Mouse (Mus musculus) forebrain, postnatal 0 days (tissue): Measurements from ENCODE around the gene Pip5kl1. TPM values are rescaled to one million over a fixed set of nuclear protein-coding genes. Genes with fewer than 3 reads are reported as not detected.
A peak's percentile ranks its signal among the peaks of the same experiment; 100 is the strongest.

Experiments
- ATAC-seq: fragments of 200-750 bp; cut with Nextera tagmentation; 2 replicates; pipeline ENCODE4 v1.8.0; 2017; ENCODE audit warnings: mild to moderate bottlenecking, moderate library complexity
- DNase-seq: peaks from one replicate; pipeline ENCODE4 v3.0.0-alpha.2; 2015
- H3K27ac ChIP-seq: fragments of 300-500 bp; sonication (generic); 2 replicates; pipeline ENCODE4 v1.5.1; 2014; ENCODE audit warnings: low read depth, mild to moderate bottlenecking, antibody characterized with exemption, low read length, moderate library complexity, mixed read lengths
- H3K27me3 ChIP-seq: fragments of 300-500 bp; sonication (generic); 2 replicates; pipeline ENCODE4 v1.6.1; 2014; ENCODE audit warnings: mild to moderate bottlenecking, low read length, mixed read lengths; ENCODE audit not compliant: insufficient read depth
- H3K36me3 ChIP-seq: fragments of 300-500 bp; sonication (generic); 2 replicates; pipeline ENCODE4 v1.6.1; 2014; ENCODE audit warnings: mild to moderate bottlenecking, moderate library complexity; ENCODE audit not compliant: insufficient read depth
- H3K4me1 ChIP-seq: fragments of 300-500 bp; sonication (generic); 2 replicates; pipeline ENCODE4 v1.6.1; 2014; ENCODE audit warnings: antibody characterized with exemption; ENCODE audit not compliant: insufficient read depth
- H3K4me2 ChIP-seq: fragments of 300-500 bp; sonication (generic); 2 replicates; pipeline ENCODE4 v1.6.1; 2014; ENCODE audit warnings: low read depth, mild to moderate bottlenecking, moderate library complexity
- H3K4me3 ChIP-seq: fragments of 300-500 bp; sonication (generic); 2 replicates; pipeline ENCODE4 v1.5.1; 2014; ENCODE audit warnings: low read depth, low read length, mixed read lengths
- H3K9ac ChIP-seq: fragments of 300-500 bp; sonication (generic); 2 replicates; pipeline ENCODE4 v1.6.1; 2014; ENCODE audit warnings: mild to moderate bottlenecking
- H3K9me3 ChIP-seq: fragments of 300-500 bp; sonication (generic); 2 replicates; pipeline ENCODE4 v1.6.1; 2016; ENCODE audit warnings: low read length
- CTCF ChIP-seq: sonication (generic); IDR thresholded peaks from 2 replicates; pipeline ENCODE4 v1.5.1; 2016; ENCODE audit warnings: antibody characterized with exemption, control low read depth, low read depth
- WGBS: fragments of 180-500 bp; shearing (Covaris S2); extraction: QIAGEN DNeasy Blood & Tissue Kit; methylation state at CpG from one replicate; pipeline ENCODE4 v1.1.7; 2014; 5-methylcytosine and 5-hydroxymethylcytosine counted together
- polyA plus RNA-seq: library from polyadenylated mRNA; unstranded; fragments of >200 nt; fragmentation: Nextera tagmentation; extraction: Ambion mirVana; gene quantifications from 2 replicates; pipeline ENCODE4 v1.2.1, GENCODE M21; 2015
- total RNA-seq: library from RNA; depleted of rRNA; stranded (reverse); fragments of >200 nt; gene quantifications from 2 replicates; pipeline ENCODE4 v1.2.3, GENCODE M21; 2014

Pip5kl1 gene
- total and polyA plus RNA-seq, 2 experiments from 2014 or later, result 8.2 to 11.8 TPM

GRCm38 (mm10) chr2:32538461-32538860 is 36.1 kb upstream of the Pip5kl1 start:
- H3K36me3 ChIP-seq, result no peaks in the 10 kb centered on the region
- no peak for TF ChIP-seq CTCF
- H3K9ac ChIP-seq, result 0 out of 2 replicates have a peak overlapping the region, but pooled peaks have one; percentile 10
- no peaks in the 10 kb centered on the region for H3K27me3 ChIP-seq
- H3K4me1 ChIP-seq, result peaks cover 25% of the 10 kb centered on the region
- H3K4me3 ChIP-seq, result 0 out of 2 replicates have a peak overlapping the region, but pooled peaks have one; percentile 9
- no peaks in the 10 kb centered on the region for H3K9me3 ChIP-seq
- H3K4me2 ChIP-seq, result peak overlapping the region; percentile 76
- WGBS, result 53% methylated on average over 4 of the region's 4 CpGs
- no peak overlapping the region for H3K27ac ChIP-seq
- DNase-seq (peak; percentile 8), ATAC-seq (no peak)

DNA sequence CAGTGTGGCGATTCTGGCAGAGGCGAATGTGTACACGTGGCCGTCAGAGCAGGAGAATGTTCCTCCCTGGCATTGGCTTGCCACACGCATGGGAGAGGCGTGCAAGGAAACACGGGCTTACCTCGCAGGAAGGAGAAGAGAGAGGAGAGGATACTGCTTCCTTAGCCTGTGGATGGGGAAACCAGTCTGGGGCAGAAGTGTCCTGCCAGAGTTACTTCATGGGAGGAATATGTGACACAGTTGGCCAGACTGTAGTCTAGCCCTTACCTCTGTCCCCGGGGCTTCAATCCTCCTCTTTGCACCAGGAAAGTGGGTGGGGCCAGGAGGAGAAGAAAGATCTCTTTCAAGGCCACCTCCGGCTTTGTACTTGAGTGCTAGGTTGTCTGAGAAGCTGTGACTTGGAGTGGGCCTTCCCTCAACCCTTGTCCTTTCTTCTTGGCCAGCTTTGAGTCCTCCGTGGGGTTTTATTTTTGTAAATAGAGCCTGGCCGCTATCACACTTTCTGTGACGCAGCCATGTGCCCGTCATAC is 35.1 kb upstream of the Pip5kl1 start:
- 73% methylated on average over 14 of the region's 14 CpGs for WGBS
- H3K9ac ChIP-seq, result no peak overlapping the region
- no peak for TF ChIP-seq CTCF
- H3K4me1 ChIP-seq, result peaks cover 22% of the 10 kb centered on the region
- no peak overlapping the region for H3K4me2 ChIP-seq
- no peaks in the 10 kb centered on the region for H3K9me3 ChIP-seq
- H3K36me3 ChIP-seq, result no peaks in the 10 kb centered on the region
- ATAC-seq, result no peak
- no peak overlapping the region for H3K27ac ChIP-seq
- no peak for DNase-seq
- no peaks in the 10 kb centered on the region for H3K27me3 ChIP-seq
- H3K4me3 ChIP-seq, result no peak overlapping the region

DNA sequence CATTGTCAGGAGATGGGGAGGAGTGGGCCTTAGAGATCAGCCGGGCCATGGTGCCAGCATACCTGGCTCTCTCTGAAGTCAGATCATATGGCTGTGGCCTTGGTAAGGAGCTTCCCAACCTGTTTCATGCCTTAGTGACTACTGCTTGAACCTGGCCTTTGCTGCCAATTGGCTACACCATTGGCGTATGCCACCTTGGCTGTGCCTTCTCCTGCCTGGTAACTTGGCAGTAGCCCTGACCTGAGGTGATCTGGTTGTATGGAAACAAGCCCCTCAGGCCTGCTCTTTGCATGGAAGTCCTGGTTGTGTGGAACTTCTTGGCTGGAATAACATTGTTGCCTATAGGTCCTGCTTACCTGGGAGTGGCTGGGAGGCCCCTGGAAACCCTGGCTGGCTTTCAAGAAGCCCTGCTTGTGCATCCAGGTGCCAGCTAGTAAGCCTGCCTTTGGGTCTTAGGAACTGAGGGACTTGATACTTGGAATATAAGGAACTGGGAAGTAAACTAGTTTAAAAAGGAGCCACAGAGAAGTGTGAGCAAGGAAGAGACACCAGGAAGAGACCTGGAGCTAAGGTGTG is 33.2 kb upstream of the Pip5kl1 start:
- Histone ChIP-seq H3K27me3 (no peaks in the 10 kb centered on the region), H3K4me1 (peaks cover 17% of the 10 kb centered on the region), H3K9me3 (no peaks in the 10 kb centered on the region), H3K27ac (no peak overlapping the region), H3K4me2 (no peak overlapping the region), H3K4me3 (no peak overlapping the region), H3K36me3 (no peaks in the 10 kb centered on the region), H3K9ac (no peak overlapping the region)
- TF ChIP-seq CTCF, result no peak
- 88% methylated on average over 2 of the region's 2 CpGs for WGBS
- ATAC-seq (no peak), DNase-seq (no peak)

DNA sequence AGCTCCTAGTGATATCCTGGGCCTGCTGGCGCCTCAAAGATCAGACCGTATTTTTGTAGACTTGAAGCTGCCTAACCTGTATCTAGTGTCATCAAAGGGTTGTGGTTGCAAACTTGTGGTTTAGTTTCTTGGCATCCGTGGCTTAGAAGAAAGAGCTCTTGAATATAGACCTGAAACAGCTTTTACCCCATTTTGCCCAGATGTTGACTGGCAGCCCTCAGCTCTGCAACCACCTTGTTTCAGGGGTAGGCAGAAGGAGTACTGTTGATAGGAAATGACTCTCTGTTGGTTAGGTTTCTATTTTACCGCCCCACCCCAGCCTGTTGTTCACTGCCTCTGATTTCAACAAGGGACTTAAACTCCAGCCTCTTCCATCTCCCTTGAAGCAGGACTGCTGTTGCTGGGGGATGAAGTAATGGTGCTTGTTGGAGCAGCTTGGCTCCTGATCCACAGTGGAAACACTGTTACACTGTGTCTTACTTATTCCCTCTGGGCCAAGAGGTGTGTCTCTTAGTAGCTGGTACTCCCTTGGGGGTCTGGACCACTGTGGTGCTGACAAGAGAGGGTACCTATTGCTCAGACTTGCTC is 32.5 kb upstream of the Pip5kl1 start:
- WGBS, result 96% methylated on average over 4 of the region's 4 CpGs
- no peak for TF ChIP-seq CTCF
- no peak for ATAC-seq
- H3K27me3 ChIP-seq, result no peaks in the 10 kb centered on the region
- no peak overlapping the region for H3K4me2 ChIP-seq
- no peak overlapping the region for H3K4me3 ChIP-seq
- no peak overlapping the region for H3K9ac ChIP-seq
- H3K9me3 ChIP-seq, result no peaks in the 10 kb centered on the region
- DNase-seq, result no peak
- H3K27ac ChIP-seq, result no peak overlapping the region
- H3K4me1 ChIP-seq, result peaks cover 14% of the 10 kb centered on the region
- H3K36me3 ChIP-seq, result no peaks in the 10 kb centered on the region

- WGBS, result 64% methylated on average over 3 of the region's 3 CpGs
- DNase-seq (peak; percentile 29), ATAC-seq (no peak)
- Histone ChIP-seq H3K9ac (no peak overlapping the region), H3K4me1 (peaks cover 7% of the 10 kb centered on the region), H3K27me3 (no peaks in the 10 kb centered on the region), H3K4me3 (no peak overlapping the region), H3K4me2 (no peak overlapping the region), H3K9me3 (no peaks in the 10 kb centered on the region), H3K36me3 (no peaks in the 10 kb centered on the region), H3K27ac (no peak overlapping the region)
- TF ChIP-seq CTCF, result no peak
Measured at GRCm38 (mm10) chr2:32543031-32543449, 31.6 kb upstream of the Pip5kl1 start.

DNA sequence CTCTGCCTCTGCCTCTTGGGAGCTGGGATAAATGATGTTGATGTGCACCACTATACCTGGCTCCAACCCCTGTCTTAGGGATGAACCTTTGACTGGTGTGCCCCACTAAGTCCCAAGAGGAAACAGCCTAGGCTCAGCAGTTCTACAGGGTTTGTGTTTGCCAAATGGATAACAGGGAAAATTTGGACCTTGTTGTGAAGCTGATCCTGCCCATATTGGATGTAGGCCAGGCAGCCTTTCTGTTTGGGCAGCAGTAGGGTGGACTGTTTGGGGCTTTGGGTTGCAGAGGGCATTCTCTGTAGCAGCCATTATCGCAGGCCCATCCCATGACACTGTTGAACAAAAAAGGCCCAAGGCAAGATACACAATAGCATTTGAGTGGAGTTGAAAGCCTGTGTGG is 27.6 kb upstream of the Pip5kl1 start:
- Histone ChIP-seq H3K27ac (no peak overlapping the region), H3K4me1 (no peaks in the 10 kb centered on the region), H3K27me3 (no peaks in the 10 kb centered on the region), H3K9ac (no peak overlapping the region), H3K9me3 (no peaks in the 10 kb centered on the region), H3K4me3 (no peak overlapping the region), H3K36me3 (no peaks in the 10 kb centered on the region), H3K4me2 (no peak overlapping the region)
- DNase-seq (no peak), ATAC-seq (no peak)
- TF ChIP-seq CTCF, result no peak
- WGBS, result 62% methylated on average over 1 of the region's 1 CpGs

GRCm38 (mm10) chr2:32547380-32547779 is 27.2 kb upstream of the Pip5kl1 start:
- H3K9me3 ChIP-seq, result no peaks in the 10 kb centered on the region
- no peaks in the 10 kb centered on the region for H3K36me3 ChIP-seq
- no peak overlapping the region for H3K27ac ChIP-seq
- ATAC-seq, result no peak
- no peak overlapping the region for H3K9ac ChIP-seq
- H3K4me3 ChIP-seq, result no peak overlapping the region
- H3K4me2 ChIP-seq, result no peak overlapping the region
- TF ChIP-seq CTCF, result no peak
- H3K4me1 ChIP-seq, result no peaks in the 10 kb centered on the region
- DNase-seq, result no peak
- 90% methylated on average over 5 of the region's 5 CpGs for WGBS
- H3K27me3 ChIP-seq, result no peaks in the 10 kb centered on the region
